Comparison of ENCODE assay signal across 36 mouse cellular contexts in genomic region chr4:96196701-96197100, GRCm38 (mm10). TPM values are rescaled to one million over a fixed set of nuclear protein-coding genes. Genes with fewer than 3 reads are reported as not detected.
"Had no signal": no experiment of that assay in that cellular context is flagged by ENCODE, and none has a peak within 500 bp of the region (broad histone marks: within the 10 kb centered on the region; RNA-seq: fewer than 3 reads in every experiment).

No protein-coding gene starts in this region.

- DNase-seq: cerebellum, adult 2 months; cerebellum, adult 8-10 months; cerebellum, adult 9-10 months; cerebellum, adult 9-11 months; cerebellum, postnatal 10 days; cerebellum, postnatal 14 days; cerebellum, postnatal 25 days; cerebellum, postnatal 36 days; embryo, embryonic 11 days; forebrain, postnatal 0 days; gastrocnemius, adult 2 months; gastrocnemius, postnatal 10 days; gastrocnemius, postnatal 14 days; gastrocnemius, postnatal 25 days; gastrocnemius, postnatal 36 days; heart, adult 11 months; heart, adult 18-20 months; heart, adult 2 months had no signal

RNA-seq across cellular contexts. Expression of gene Cyp2j7, which starts 39.8 kb away (rescaled TPM):
- polyA plus RNA-seq: cerebellum, adult 2 months; cortical plate, adult 2 months; embryonic facial prominence, embryonic 10.5 days; embryonic facial prominence, embryonic 11.5 days; embryonic facial prominence, embryonic 12.5 days; embryonic facial prominence, embryonic 13.5 days; embryonic facial prominence, embryonic 14.5 days; embryonic facial prominence, embryonic 15.5 days; erythroblast, embryonic 14.5 days; forebrain, embryonic 10.5 days; forebrain, embryonic 11.5 days; forebrain, embryonic 12.5 days; forebrain, embryonic 13.5 days; forebrain, embryonic 14.5 days; forebrain, embryonic 15.5 days; forebrain, embryonic 16.5 days; forebrain, postnatal 0 days; frontal cortex, adult 2 months; heart, adult 2 months; heart, embryonic 10.5 days; heart, embryonic 11.5 days had no signal

RNA-seq across cellular contexts. Expression of gene Cyp2j12, which starts 55.7 kb away (rescaled TPM):
- polyA plus RNA-seq: embryonic facial prominence, embryonic 10.5 days; embryonic facial prominence, embryonic 11.5 days; embryonic facial prominence, embryonic 12.5 days; embryonic facial prominence, embryonic 13.5 days; embryonic facial prominence, embryonic 14.5 days; embryonic facial prominence, embryonic 15.5 days; erythroblast, embryonic 14.5 days; forebrain, embryonic 10.5 days; forebrain, embryonic 11.5 days; forebrain, embryonic 12.5 days; forebrain, embryonic 13.5 days; forebrain, embryonic 14.5 days; forebrain, embryonic 15.5 days; forebrain, embryonic 16.5 days; forebrain, postnatal 0 days; heart, adult 2 months; heart, embryonic 10.5 days; heart, embryonic 11.5 days had no signal
